Mouse (Mus musculus): ENCODE results near the gene Rbfox3.

- TF ChIP-seq POLR2A (IDR thresholded peaks at IDR 0.05; ENCODE audit: low read depth, low read length), result no peak
- TF ChIP-seq CTCF (IDR thresholded peaks at IDR 0.05; ENCODE audit: extremely low read depth, insufficient read depth, insufficient read length, insufficient replicate concordance), result peak; percentile 52; the same call in 1 of the 2 replicates
Measured at GRCm38 (mm10) chr11:118573569-118573968, 337.8 kb downstream of the Rbfox3 start.
